Comparison of ENCODE assay signal across 5 mouse cellular contexts in genomic region chr17:35396956-35397355, GRCm38 (mm10). TPM values are rescaled to one million over a fixed set of nuclear protein-coding genes. Genes with fewer than 3 reads are reported as not detected.
"Had no signal": no experiment of that assay in that cellular context is flagged by ENCODE, and none has a peak within 500 bp of the region (broad histone marks: within the 10 kb centered on the region; RNA-seq: fewer than 3 reads in every experiment).

No protein-coding gene starts in this region.

RNA-seq across cellular contexts. Expression of gene H2-Q6, which starts 27.7 kb away (rescaled TPM):
- total RNA-seq: gastrocnemius, postnatal 25 days had no signal

RNA-seq across cellular contexts. Expression of gene H2-Q2, which starts 54.9 kb away (rescaled TPM):
- total RNA-seq: common myeloid progenitor, adult 5-6 weeks had no signal
- polyA plus RNA-seq: embryonic facial prominence, embryonic 13.5 days; erythroblast, embryonic 14.5 days; forebrain, embryonic 12.5 days had no signal
